Mouse (Mus musculus): Measurements from ENCODE around the gene Gm9049. TPM values are rescaled to one million over a fixed set of nuclear protein-coding genes. Genes with fewer than 3 reads are reported as not detected.
"Not testable (repeated sequence)": the region's sequence is repeated elsewhere in the genome, so short reads cannot be mapped to it uniquely, and the experiment has no call there.

The Gm9049 gene
- not detected for total RNA-seq (2021)
- long read RNA-seq, experiment 1 = 0 reads
- long read RNA-seq, experiment 2 = 0 reads

- DNase-seq (ENCODE audit: low spot score in 2 of 2) = not testable (repeated sequence)
Observed at GRCm38 (mm10) chr10:118354005-118354404, at the start of gene Gm9049. Gm9049 (minus strand) TSS chr10:118354105.

- DNase-seq (ENCODE audit: low spot score in 2 of 2) = no peak
Observed at GRCm38 (mm10) chr10:118399917-118400316, 46.0 kb upstream of the Gm9049 start.

- peak; percentile 66 to 68 for DNase-seq (ENCODE audit: low spot score in 2 of 2)
Observed at GRCm38 (mm10) chr10:118370443-118370842, 16.5 kb upstream of the Gm9049 start.

DNA sequence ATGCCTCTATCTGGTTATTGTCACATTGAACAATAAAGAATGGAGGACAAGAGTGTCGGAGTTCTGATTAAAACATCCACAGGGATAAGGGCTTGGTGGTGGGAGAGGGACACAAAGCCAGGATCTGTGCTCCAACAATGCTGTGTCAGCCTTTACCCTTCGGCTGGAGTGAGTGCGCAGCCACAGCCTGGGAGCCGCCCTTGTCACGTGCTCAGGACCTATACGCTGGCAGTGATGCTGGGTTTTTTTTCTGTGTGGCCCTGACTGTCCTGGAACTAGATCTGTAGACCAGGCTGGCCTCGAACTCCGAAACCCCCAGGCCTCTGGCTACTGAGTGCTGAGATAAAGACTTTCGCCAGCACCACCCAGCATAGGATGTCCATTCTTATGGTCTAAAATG lies 15.6 kb upstream of the Gm9049 start:
- no peak for DNase-seq (ENCODE audit: low spot score in 2 of 2)

GRCm38 (mm10) chr10:118348579-118348978 lies 5.3 kb downstream of the Gm9049 start, which contains the start of gene Gm9048:
Gm9048 (minus strand) TSS chr10:118348679.
- DNase-seq (ENCODE audit: low spot score in 2 of 2) = not testable (repeated sequence)

- not testable (repeated sequence) for DNase-seq (ENCODE audit: low spot score in 2 of 2)
Observed at GRCm38 (mm10) chr10:118343155-118343554, 10.8 kb downstream of the Gm9049 start, which contains the start of gene Gm9046. Gm9046 (minus strand) TSS chr10:118343255.

- DNase-seq (ENCODE audit: low spot score in 2 of 2) = not testable (repeated sequence)
Observed at GRCm38 (mm10) chr10:118337731-118338130, 16.2 kb downstream of the Gm9049 start, which contains the start of gene Gm9045. Gm9045 (minus strand) TSS chr10:118337831.

- DNase-seq (ENCODE audit: low spot score in 2 of 2) = not testable (repeated sequence)
Observed at GRCm38 (mm10) chr10:118332308-118332707, 21.6 kb downstream of the Gm9049 start, which contains the start of gene Gm9044. Gm9044 (minus strand) TSS chr10:118332408.

DNA sequence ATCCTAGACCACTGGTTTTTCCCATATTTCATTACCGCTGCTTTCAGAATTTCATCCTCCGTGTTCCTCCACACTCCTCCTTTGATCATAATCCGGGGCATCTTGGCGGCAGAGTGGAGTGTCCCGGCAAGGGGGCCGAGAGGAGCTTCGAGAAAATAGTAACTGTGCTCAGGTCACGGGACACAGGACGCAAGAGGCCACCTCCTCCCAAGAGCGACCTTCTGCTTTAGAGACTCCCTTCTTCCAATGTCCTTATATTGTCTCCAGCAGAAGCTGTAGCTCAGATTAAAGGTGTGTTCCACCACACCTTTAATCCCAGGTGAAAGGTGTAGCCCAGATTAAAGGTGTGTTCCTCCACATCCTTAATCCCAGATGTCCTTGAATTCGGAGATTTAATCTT lies 27.0 kb downstream of the Gm9049 start, which contains the start of gene Gm9040:
TSS of gene Gm9040 (minus strand) at position 101 of the 400 bp plus-strand sequence.
- not testable (repeated sequence) for DNase-seq (ENCODE audit: low spot score in 2 of 2)

GRCm38 (mm10) chr10:118319024-118319423 lies 34.9 kb downstream of the Gm9049 start:
- DNase-seq (ENCODE audit: low spot score in 2 of 2) = no peak

DNA sequence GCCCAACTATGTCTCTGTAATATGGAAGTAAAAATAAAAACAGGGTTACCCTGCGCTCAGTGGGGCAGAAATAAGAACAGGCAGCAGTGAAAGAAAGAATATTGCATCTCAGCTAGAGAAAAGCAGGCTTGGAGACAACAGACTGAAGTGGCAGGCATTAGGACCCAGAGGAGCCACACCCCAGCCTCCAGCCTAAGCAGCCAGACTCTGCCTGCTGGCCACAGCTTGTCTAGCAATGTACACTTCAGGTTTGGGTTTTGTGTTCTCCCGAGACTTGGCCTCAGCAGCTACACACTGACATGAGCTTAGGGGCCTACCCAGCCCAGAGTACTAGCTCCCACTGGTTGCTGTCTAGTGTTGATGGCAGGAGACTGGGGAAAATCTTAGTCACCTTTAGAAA lies 51.8 kb downstream of the Gm9049 start:
- DNase-seq (ENCODE audit: low spot score in 2 of 2) = not testable (repeated sequence)

Other genes with a start within 250 kb of the Gm9049 start
- gene Mdm1, start 212.3 kb downstream of the Gm9049 start, total RNA-seq (2021) = 10 to 100 TPM; 10.9 to 11.4 TPM
- gene Il22, start 149.2 kb downstream of the Gm9049 start, total RNA-seq (2021) = not detected
- under 1 TPM; 0.42 to 0.63 TPM for gene Gm32717, start 113.3 kb downstream of the Gm9049 start, total RNA-seq (2021)
- gene Gm32802, start 95.4 kb downstream of the Gm9049 start, total RNA-seq (2021) = under 1 TPM; 0.42 to 0.63 TPM
- gene Iltifb, start 59.1 kb downstream of the Gm9049 start, total RNA-seq (2021) = not detected
- not detected for gene Gm9040, start 27.1 kb downstream of the Gm9049 start, total RNA-seq (2021)
- gene Gm9044, start 21.7 kb downstream of the Gm9049 start, total RNA-seq (2021) = not detected
- not detected for gene Gm9045, start 16.3 kb downstream of the Gm9049 start, total RNA-seq (2021)
- gene Gm9046, start 10.8 kb downstream of the Gm9049 start, total RNA-seq (2021) = not detected
- gene Gm9048, start 5.4 kb downstream of the Gm9049 start, total RNA-seq (2021) = not detected
- gene Ifng, start 86.9 kb upstream of the Gm9049 start, total RNA-seq (2021) = not detected